Mouse (Mus musculus) cerebellum, postnatal 36 days (tissue): ENCODE results near the gene Olfr1162.
"Not testable (repeated sequence)": the region's sequence is repeated elsewhere in the genome, so short reads cannot be mapped to it uniquely, and the experiment has no call there.

Experiments used
- DNase-seq, 2 experiments: peaks; one replicate each; pipeline ENCODE4 v3.0.0; 2021 to 2022; ENCODE audit warnings: mixed read lengths in 2 of 2

Gene Olfr1162

DNA sequence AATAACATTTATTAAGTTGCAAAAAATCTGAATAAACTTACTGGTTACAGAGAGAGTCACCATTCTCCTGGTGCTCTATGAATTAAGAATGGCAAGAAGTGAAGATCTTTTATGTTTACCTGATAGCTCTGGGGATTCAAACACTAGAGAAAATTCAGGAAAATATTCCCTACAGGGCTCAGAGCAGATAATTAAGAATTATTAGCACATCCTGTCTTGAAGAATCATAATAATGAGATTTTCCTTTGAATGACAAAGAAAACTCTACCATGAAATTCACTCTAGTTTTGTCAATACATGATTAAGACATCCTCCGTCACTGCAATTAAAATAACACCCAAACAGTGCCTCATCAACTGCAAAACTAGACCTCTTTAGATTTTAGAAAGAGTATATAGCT is at the start of gene Olfr1162:
Gene Olfr1162 (minus strand): TSS at position 101 of the 400 bp plus-strand sequence.
- DNase-seq = no peak

DNA sequence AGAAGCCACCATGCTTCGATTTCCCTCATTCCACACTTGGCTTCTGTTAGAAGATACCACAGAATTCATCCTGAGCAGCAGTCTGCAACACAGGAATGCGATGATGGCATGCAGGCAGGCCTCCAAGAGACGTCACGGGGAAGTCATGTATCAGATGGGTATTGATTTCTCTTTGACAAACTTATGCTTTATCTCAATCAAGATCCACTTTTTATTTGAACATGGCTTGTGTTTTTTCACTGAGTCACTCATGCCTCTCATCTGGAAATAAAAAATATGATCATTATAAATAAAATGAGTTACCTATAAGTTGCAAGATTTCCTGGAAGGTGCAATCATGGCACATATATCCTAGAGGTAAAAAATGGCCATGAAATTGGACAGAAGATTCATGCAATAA is 42.9 kb upstream of the Olfr1162 start, which contains the start of gene Olfr1164:
Gene Olfr1164 (minus strand): TSS at position 101 of the 400 bp plus-strand sequence.
- DNase-seq = no peak

DNA sequence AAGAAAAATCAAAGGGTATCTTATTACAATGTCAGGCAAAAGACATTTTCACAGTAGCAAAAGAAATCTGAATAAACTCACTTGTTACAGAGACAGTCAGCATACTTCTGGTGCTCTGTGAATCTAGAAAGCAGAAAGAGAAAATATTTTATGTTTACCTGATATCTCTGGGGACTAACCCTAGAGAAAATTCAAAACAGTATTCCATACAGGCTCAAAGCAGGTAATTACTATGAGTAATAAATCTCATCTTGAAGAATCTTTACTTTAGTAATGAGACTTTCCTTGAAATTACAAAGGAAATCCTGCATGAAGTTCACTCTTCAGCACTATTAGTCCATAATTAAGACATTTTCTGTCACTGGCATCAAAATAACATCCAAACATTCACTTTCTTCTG is 20.8 kb upstream of the Olfr1162 start, which contains the start of gene Olfr1163:
Gene Olfr1163 (minus strand): TSS at position 101 of the 400 bp plus-strand sequence.
- DNase-seq = no peak

DNA sequence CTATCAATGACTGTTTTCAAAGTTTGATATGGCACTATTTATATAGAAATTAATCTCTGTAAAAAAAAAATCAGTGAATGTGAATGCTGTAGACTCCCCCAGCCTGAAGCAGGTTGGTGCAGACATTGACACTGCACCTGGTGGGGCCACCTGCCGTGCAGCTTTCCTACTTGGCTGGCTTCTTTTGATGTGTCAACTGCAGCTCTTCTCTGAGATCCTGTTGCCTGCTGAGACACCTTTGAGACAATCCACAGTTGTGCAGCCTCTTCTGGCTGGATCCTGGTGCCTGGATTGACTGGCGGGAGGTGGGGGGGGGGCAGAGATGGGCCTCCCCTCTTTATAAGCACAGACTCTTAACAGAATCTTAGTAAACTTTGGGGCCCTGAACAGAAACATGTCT is 12.7 kb upstream of the Olfr1162 start:
- DNase-seq = no peak

DNA sequence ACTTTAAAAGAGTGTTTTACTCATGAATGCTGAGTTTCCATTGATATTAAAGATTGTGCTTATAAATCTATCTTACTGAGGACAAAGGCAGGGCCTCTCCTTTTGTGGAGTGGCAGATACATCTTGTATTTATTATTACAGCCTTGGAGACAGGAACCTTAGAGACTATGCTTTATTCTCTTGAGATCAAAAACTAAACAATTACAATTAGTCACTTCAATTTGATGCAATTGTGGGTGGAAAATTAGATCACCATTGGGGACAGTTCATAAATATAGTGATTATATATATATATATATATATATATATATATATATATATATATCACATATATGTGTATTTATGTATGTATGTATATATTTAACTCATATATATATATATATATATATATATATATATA is 13.3 kb downstream of the Olfr1162 start, which contains the start of gene Olfr73:
Gene Olfr73 (minus strand): TSS at position 101 of the 400 bp plus-strand sequence.
- DNase-seq = no peak

DNA sequence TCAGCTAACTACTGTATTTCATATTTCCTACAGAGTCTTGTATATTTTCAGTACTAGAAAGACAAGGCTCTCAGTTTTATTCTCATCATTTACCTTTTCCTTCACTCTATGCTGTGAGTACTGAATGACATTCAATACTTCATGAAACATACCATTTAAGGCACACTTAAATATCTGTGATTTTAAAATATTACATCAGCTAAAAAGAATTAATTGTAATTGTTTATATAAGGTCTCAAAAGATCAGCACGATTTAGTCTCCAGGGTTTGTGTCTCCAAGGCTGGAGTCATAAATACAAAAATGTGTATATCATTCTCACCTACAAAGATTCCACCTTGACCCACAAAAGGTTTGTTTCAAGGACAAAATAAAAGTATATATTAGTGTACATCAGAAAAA is 28.5 kb downstream of the Olfr1162 start, which contains the start of gene Olfr1161:
Gene Olfr1161 (plus strand): TSS at position 301 of the 400 bp plus-strand sequence.
- DNase-seq = not testable (repeated sequence)

DNA sequence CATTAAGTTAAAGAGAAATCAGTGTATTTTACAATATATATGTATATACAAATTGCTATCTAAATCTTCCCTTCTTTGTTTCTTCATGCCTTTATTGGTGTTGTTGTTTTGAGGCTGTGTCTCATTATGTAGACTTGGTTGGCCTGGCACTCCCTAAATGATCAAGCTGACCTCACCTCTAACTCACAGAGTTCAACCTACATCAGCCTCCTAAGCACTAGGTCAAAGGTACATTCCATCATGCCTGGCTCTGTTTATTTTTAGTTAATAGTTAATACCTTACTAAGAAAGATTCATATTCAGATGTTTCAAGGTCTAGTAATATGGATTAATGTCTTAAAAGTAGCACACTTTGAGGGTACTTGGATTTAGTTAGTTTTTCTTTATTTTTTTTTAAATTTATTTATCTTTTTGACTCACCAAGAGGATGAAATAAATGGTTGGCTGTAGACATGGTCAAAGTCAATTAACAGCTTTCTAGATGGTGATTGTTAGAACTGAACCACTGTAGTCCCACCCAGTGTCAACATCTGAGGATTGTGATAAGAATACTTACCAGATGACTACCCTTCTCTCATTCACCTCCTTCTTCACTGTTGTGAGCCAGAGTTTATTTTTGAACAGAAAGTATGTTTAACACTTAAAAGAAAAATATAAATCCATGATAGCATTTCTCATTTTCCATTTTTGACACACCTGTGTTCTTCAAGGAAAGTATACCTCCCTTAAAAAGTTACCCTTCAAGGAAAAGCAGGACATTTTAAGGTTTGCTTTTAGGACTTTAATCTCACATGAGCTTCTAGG is 43.2 kb downstream of the Olfr1162 start, which contains the start of gene Olfr1160:
Gene Olfr1160 (minus strand): TSS at position 754 of the 804 bp plus-strand sequence.
- DNase-seq = no peak
